Mouse (Mus musculus) adrenal gland, adult 10 weeks (tissue): ENCODE results near the gene 2010106E10Rik. TPM values are rescaled to one million over a fixed set of nuclear protein-coding genes. Genes with fewer than 3 reads are reported as not detected.

Experiments used
- polyA plus RNA-seq: library from polyadenylated mRNA; stranded (reverse); fragments of 350-450 nt; fragmentation: Illumina TruSeq; extraction: RNeasy Lipid Tissue Mini Kit (QIAGEN cat#74804); gene quantifications from one replicate; pipeline ENCODE4 v1.2.3, GENCODE M21; 2014; ENCODE audit warnings: low read depth, low replicate concordance

2010106E10Rik gene
- not detected for polyA plus RNA-seq

DNA sequence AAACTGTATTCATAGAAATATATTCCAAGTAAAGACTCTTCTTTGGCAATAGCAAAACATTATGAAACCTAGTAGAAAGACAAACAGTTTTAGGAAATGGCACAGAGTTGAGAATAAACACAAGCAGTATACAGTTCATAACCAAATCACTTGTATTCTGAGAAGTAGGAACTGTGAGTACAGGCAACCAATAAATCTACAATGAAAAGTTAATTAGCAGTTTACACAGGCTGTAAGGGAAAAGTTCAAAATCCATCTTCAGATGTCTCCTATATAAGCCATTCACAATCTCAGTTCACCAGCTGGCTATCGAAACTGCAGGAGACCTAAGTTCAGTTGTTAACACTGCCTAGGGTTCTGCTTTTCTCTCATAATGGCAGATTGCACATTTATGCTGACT, at the start of gene 2010106E10Rik:
Gene 2010106E10Rik, plus strand, starts transcription at position 301 of the 400 bp plus-strand sequence.

DNA sequence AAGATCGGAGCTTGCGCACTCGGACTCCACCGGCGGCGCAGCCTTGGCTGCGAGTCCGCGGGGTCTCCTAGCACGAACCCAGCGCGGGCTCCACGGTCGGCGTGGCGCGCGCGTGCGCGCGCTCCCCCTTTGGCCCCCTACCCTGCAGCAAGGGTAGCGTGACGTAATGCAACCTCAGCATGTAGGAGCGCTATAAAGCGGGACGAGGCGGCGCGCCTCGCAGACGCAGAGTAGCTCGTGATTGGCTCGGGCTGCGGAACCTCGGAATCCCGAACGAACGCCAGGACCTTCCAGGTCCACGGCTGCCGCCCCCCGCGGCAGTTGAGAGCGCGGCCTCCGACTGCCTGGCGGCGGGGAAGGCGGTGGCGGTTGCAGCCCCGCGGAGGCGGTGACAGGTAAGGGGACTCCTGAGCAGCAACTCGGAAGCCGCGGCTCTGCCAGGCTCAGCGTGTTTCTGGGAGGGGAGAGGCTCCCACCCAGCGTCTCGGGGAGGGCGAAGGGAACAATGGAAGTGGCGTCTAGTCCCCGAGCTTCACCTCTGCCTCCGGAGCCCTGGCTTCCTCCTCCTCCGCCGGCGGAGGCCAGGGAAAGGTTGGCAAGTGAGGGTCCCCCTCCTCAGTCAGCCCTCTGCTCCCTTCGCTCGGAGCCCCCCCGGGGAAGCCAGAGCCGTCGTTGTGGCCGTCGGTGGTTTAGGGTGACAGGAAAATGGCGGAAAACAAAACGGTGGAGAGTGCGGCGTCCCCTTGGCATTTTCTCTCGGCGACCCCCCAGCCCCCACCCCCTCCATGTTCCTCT, 105.6 kb downstream of the 2010106E10Rik start, which contains the start of gene Zfp711:
Gene Zfp711, plus strand, starts transcription at position 16 of the 795 bp plus-strand sequence.

Other genes with a start within 250 kb of the 2010106E10Rik start
- gene Apool, start 183.9 kb upstream of the 2010106E10Rik start, polyA plus RNA-seq = 139 TPM
- gene Satl1, start 88.5 kb upstream of the 2010106E10Rik start, polyA plus RNA-seq = not detected
- gene Zfp711, start 105.3 kb downstream of the 2010106E10Rik start, polyA plus RNA-seq = 2.6 TPM
- 0.12 TPM for gene Pof1b, start 203.4 kb downstream of the 2010106E10Rik start, polyA plus RNA-seq